Mouse (Mus musculus) MEL (cell line): ENCODE results near the gene Abcd2. TPM values are rescaled to one million over a fixed set of nuclear protein-coding genes. Genes with fewer than 3 reads are reported as not detected.

Experiments
- DNase-seq: peaks from one replicate; pipeline ENCODE4 v3.0.0; 2011; ENCODE audit warnings: low read depth, low spot score
- H3K27ac ChIP-seq: 2 replicates; pipeline ENCODE4 v1.5.1; 2012; ENCODE audit warnings: low read depth, mild to moderate bottlenecking, control low read depth, low read length, moderate library complexity; ENCODE audit not compliant: control insufficient read depth
- H3K27me3 ChIP-seq, 2 experiments: fragments of 150-350 bp in 1 of 2; sonication (generic) in 1 of 2; 2 replicates each; pipeline ENCODE4 v1.6.1; 2012; ENCODE audit warnings: low read length in 2 of 2, mild to moderate bottlenecking in 2 of 2, improper control_type of control experiment in 1 of 2, moderate library complexity in 1 of 2; ENCODE audit not compliant: insufficient read depth in 2 of 2, control insufficient read depth in 1 of 2
- H3K36me3 ChIP-seq, 2 experiments: 2 replicates each; pipeline ENCODE4 v1.6.1; 2012 to 2014; ENCODE audit warnings: low read length in 2 of 2, improper control_type of control experiment in 1 of 2, inconsistent platforms in 1 of 2, mild to moderate bottlenecking in 1 of 2; ENCODE audit not compliant: insufficient read depth in 2 of 2, control insufficient read depth in 1 of 2
- H3K4me1 ChIP-seq, 2 experiments: fragments of 150-350 bp in 1 of 2; sonication (generic) in 1 of 2; 2 replicates each; pipeline ENCODE4 v1.6.1; 2012; ENCODE audit warnings: low read length in 2 of 2, improper control_type of control experiment in 1 of 2, mild to moderate bottlenecking in 1 of 2; ENCODE audit not compliant: insufficient read depth in 2 of 2, control insufficient read depth in 1 of 2
- H3K4me3 ChIP-seq, 2 experiments: fragments of 150-350 bp in 1 of 2; sonication (generic) in 1 of 2; 2 replicates each; pipeline ENCODE4 v1.5.1; 2012; ENCODE audit warnings: low read depth in 2 of 2, low read length in 2 of 2, mild to moderate bottlenecking in 2 of 2, moderate library complexity in 2 of 2, control low read depth in 1 of 2, improper control_type of control experiment in 1 of 2; ENCODE audit not compliant: control insufficient read depth in 1 of 2, insufficient read depth in 1 of 2
- H3K79me2 ChIP-seq: 2 replicates; pipeline ENCODE4 v1.6.1; 2012; ENCODE audit warnings: mild to moderate bottlenecking, low read length, moderate library complexity; ENCODE audit not compliant: control insufficient read depth, poor library complexity, insufficient read depth
- H3K9ac ChIP-seq: 2 replicates; pipeline ENCODE4 v1.6.1; 2012; ENCODE audit warnings: low read depth, mild to moderate bottlenecking, control low read depth, low read length, moderate library complexity; ENCODE audit not compliant: control insufficient read depth, poor library complexity, severe bottlenecking
- H3K9me3 ChIP-seq: fragments of 150-350 bp; sonication (generic); replicated peaks from 2 replicates; pipeline ENCODE4 v1.6.1; 2012; ENCODE audit warnings: mild to moderate bottlenecking, low read length, improper control_type of control experiment, moderate library complexity; ENCODE audit not compliant: insufficient read depth
- CHD2 ChIP-seq: IDR thresholded peaks from 2 replicates; pipeline ENCODE4 v1.6.1; 2011; ENCODE audit warnings: low read length, improper control_type of control experiment
- CTCF ChIP-seq, 3 experiments: IDR thresholded peaks in 2 of 3; conservative IDR thresholded peaks in 1 of 3; 2 replicates each; pipeline ENCODE4 v1.5.1; 2011 to 2012; ENCODE audit warnings: low read length in 3 of 3, low read depth in 2 of 3, mild to moderate bottlenecking in 2 of 3, improper control_type of control experiment in 1 of 3, inconsistent platforms in 1 of 3, mixed read lengths in 1 of 3, moderate library complexity in 1 of 3; ENCODE audit not compliant: control insufficient read depth in 1 of 3, insufficient read depth in 1 of 3, poor library complexity in 1 of 3, severe bottlenecking in 1 of 3
- E2F4 ChIP-seq: IDR thresholded peaks from 2 replicates; pipeline ENCODE4 v1.6.1; 2011; ENCODE audit warnings: low read depth, low read length, improper control_type of control experiment, borderline replicate concordance
- GABPA ChIP-seq: IDR thresholded peaks from 2 replicates; pipeline ENCODE4 v1.6.1; 2012; ENCODE audit warnings: low read depth, mild to moderate bottlenecking, inconsistent platforms, low read length, improper control_type of control experiment, moderate library complexity
- JUND ChIP-seq: IDR thresholded peaks from 2 replicates; pipeline ENCODE4 v1.6.1; 2011; ENCODE audit warnings: low read depth, mild to moderate bottlenecking, improper control_type of control experiment, low read length
- MAX ChIP-seq: IDR thresholded peaks from 2 replicates; pipeline ENCODE4 v1.6.1; 2011; ENCODE audit warnings: low read length, improper control_type of control experiment
- MAZ ChIP-seq: IDR thresholded peaks from 2 replicates; pipeline ENCODE4 v1.6.1; 2012; ENCODE audit warnings: low read depth, mild to moderate bottlenecking, inconsistent platforms, low read length, improper control_type of control experiment
- MEF2A ChIP-seq: IDR thresholded peaks from 2 replicates; pipeline ENCODE4 v1.6.1; 2014; ENCODE audit warnings: low read depth, mild to moderate bottlenecking, inconsistent platforms, low read length, improper control_type of control experiment; ENCODE audit not compliant: poor library complexity, insufficient replicate concordance, severe bottlenecking; ENCODE audit errors: extremely low read depth
- MYC ChIP-seq: IDR thresholded peaks from 2 replicates; pipeline ENCODE4 v1.6.1; 2011; ENCODE audit warnings: low read depth, mild to moderate bottlenecking, low read length, improper control_type of control experiment, moderate library complexity
- NELFE ChIP-seq: IDR thresholded peaks from 2 replicates; pipeline ENCODE4 v1.6.1; 2011; ENCODE audit warnings: low read depth, low read length, improper control_type of control experiment
- NRF1 ChIP-seq: IDR thresholded peaks from 2 replicates; pipeline ENCODE4 v1.6.1; 2014; ENCODE audit warnings: low read depth, mild to moderate bottlenecking, inconsistent platforms, low read length, improper control_type of control experiment, moderate library complexity; ENCODE audit not compliant: poor library complexity, insufficient read depth, severe bottlenecking
- SIN3A ChIP-seq: IDR thresholded peaks from 2 replicates; pipeline ENCODE4 v1.6.1; 2012; ENCODE audit warnings: low read length, improper control_type of control experiment, inconsistent platforms
- TAL1 ChIP-seq: IDR thresholded peaks from 2 replicates; pipeline ENCODE4 v1.6.1; 2012; ENCODE audit warnings: mild to moderate bottlenecking, inconsistent platforms, low read length, moderate library complexity, mixed read lengths
- TBP ChIP-seq: IDR thresholded peaks from 2 replicates; pipeline ENCODE4 v1.8.0; 2011; ENCODE audit warnings: low read depth, low read length, improper control_type of control experiment
- ZMIZ1 ChIP-seq: IDR thresholded peaks from 2 replicates; pipeline ENCODE4 v1.6.1; 2012; ENCODE audit warnings: low read depth, mild to moderate bottlenecking, inconsistent platforms, low read length, improper control_type of control experiment, moderate library complexity
- ZNF384 ChIP-seq: IDR thresholded peaks from 2 replicates; pipeline ENCODE4 v1.6.1; 2012; ENCODE audit warnings: low read depth, mild to moderate bottlenecking, inconsistent platforms, low read length, improper control_type of control experiment
- polyA plus RNA-seq, 2 experiments: library from polyadenylated mRNA; stranded (reverse) in 1 of 2; unstranded in 1 of 2; fragments of >175 nt in 1 of 2; fragments of >200 nt in 1 of 2; gene quantifications; 2 replicates each; pipeline versions ENCODE4 v1.2.1 to v1.2.4; 2012; ENCODE audit warnings: low replicate concordance in 2 of 2, low read depth in 1 of 2; ENCODE audit not compliant: insufficient read length in 2 of 2, insufficient read depth in 1 of 2, missing spikeins in 1 of 2
- total RNA-seq: library from RNA; depleted of rRNA; stranded (reverse); fragments of 300-350 nt; gene quantifications from 2 replicates; pipeline ENCODE4 v1.2.3, GENCODE M21; 2012

Gene Abcd2
- total and polyA plus RNA-seq, 3 experiments: not detected

- H3K9ac ChIP-seq: no peak overlapping the region
- H3K79me2 ChIP-seq: no peaks in the 10 kb centered on the region
- TF ChIP-seq GABPA (no peak), JUND (no peak), SIN3A (no peak), CTCF (IDR thresholded peaks at IDR 0.05 in 2 of 3, conservative IDR thresholded peaks at IDR 0.05 in 1 of 3; ENCODE audit: control insufficient read depth in 1 of 3, insufficient read depth in 1 of 3, low read depth in 2 of 3, low read length in 3 of 3, poor library complexity in 1 of 3, severe bottlenecking in 1 of 3) (no peak), MEF2A (no peak), TBP (no peak), NELFE (no peak), ZNF384 (no peak), CHD2 (no peak), ZMIZ1 (no peak), E2F4 (no peak), MYC (no peak), MAX (no peak)
- no peak overlapping the region for H3K27ac ChIP-seq
- no peaks in the 10 kb centered on the region for H3K9me3 ChIP-seq
- H3K4me3 ChIP-seq: no peak overlapping the region
- H3K27me3 ChIP-seq: no peaks in the 10 kb centered on the region
- no peaks in the 10 kb centered on the region for H3K36me3 ChIP-seq
- no peaks in the 10 kb centered on the region for H3K4me1 ChIP-seq
- DNase-seq: no peak
These were observed 10.9 kb upstream of the Abcd2 start for GRCm38 (mm10) chr15:91202486-91202885.

- TF ChIP-seq NRF1: no peak
- no peak for TF ChIP-seq CTCF (IDR thresholded peaks at IDR 0.05 in 2 of 3, conservative IDR thresholded peaks at IDR 0.05 in 1 of 3; ENCODE audit: control insufficient read depth in 1 of 3, insufficient read depth in 1 of 3, low read depth in 2 of 3, low read length in 3 of 3, poor library complexity in 1 of 3, severe bottlenecking in 1 of 3)
- no peak for TF ChIP-seq ZMIZ1
- TF ChIP-seq MYC: no peak
- TF ChIP-seq MAZ: no peak
- TF ChIP-seq TAL1: no peak
- no peak for DNase-seq
- Histone ChIP-seq H3K9me3 (no peaks in the 10 kb centered on the region), H3K36me3 (no peaks in the 10 kb centered on the region), H3K4me3 (no peak overlapping the region), H3K27ac (no peak overlapping the region), H3K27me3 (no peaks in the 10 kb centered on the region), H3K79me2 (no peaks in the 10 kb centered on the region), H3K9ac (no peak overlapping the region), H3K4me1 (no peaks in the 10 kb centered on the region)
These were observed 9.2 kb upstream of the Abcd2 start for GRCm38 (mm10) chr15:91200833-91201232.
